Mouse (Mus musculus) naive thymus-derived CD4-positive, alpha-beta T cell, adult 2 months (primary cell): ENCODE results near the gene Zc3h12d.
A peak's percentile ranks its signal among the peaks of the same experiment; 100 is the strongest.
"Not testable (repeated sequence)": the region's sequence is repeated elsewhere in the genome, so short reads cannot be mapped to it uniquely, and the experiment has no call there.

ENCODE experiments used
- DNase-seq: peaks from one replicate; pipeline ENCODE4 v3.0.0-alpha.2; 2011; ENCODE audit warnings: low read depth

Gene Zc3h12d

DNA sequence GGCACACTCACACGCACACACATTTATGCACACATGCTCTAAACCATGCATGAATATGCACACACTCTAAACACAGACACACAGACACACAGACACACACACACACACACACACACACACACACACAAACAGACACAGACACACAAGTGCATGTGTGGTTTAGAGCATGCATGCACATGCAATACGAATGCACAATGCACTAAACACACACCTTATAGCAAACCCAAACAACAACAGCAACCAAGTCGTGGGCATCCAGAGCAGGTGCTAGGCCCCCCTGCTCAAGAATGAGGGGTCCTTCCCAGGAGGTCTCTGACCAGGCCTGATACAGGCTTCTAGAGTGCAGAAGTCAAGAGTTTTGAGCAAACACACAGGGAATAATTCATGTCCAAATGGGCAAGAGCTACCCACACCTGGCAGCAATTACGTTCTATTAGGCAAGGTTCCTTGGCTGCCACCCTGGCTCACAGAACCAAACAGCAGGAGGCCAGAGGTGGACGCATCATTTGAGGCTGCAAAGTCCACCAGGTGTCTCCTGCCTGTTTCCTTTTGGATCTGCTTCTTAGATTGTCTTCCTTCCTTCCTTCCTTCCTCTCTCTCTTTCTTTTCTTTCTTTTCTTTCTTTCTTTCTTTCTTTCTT, 39.2 kb downstream of the Zc3h12d start:
- no peak for DNase-seq

DNA sequence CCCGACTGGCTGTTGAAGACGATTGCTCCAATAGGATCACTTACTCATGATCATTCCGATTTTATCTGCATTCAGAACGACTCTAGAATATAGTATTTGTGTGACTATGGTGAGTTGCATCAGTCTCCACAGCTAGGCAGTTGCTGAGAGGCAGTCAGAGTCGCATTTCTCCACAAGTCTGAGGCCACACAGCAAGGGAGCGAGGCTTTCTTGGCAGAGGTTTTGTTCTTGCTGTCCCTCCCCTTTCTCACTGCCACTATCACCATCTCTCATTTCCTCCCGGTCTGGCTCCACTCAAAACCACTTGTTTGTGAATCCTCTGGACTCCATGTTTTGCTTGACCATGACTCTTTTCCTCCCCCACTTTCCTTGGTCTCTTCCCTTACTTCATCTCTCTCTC, 41.9 kb downstream of the Zc3h12d start:
- DNase-seq = no peak

DNA sequence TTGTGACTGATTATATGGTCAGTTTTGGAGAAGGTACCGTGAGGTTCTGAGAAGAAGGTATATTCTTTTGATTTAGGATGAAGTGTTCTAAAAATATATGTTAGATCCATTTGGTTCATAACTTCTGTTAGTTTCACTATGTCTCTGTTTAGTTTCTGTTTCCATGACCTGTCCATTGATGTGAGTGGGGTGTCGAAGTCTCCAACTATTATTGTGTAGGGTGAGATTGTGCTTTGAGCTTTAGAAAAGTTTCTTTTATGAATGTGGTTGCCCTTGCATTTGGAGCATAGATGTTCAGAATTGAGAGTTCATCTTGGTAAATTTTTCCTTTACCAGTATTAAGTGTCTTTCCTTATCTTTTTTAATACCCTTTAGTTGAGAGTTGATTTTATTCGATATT, 48.0 kb downstream of the Zc3h12d start:
- not testable (repeated sequence) for DNase-seq

DNA sequence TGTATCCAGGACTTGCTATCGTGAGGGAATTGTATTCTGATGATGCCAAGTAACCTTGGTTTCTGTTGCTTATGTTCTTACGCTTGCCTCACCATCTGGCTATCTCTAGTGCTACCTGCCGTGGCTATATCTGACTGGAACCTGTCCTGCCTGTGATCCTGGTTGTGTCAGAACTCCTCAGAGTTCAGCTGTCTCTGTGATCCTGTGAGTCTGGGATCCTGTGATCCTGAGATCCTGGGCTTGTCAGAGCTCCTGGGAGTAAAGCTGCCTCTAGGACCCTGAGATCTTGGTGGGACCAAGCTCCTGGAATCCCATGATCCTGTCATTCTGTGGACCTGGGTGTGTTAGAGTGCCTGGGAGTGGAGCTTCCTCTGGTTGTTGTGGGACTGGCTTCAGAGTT, 49.7 kb downstream of the Zc3h12d start:
- no peak for DNase-seq

DNA sequence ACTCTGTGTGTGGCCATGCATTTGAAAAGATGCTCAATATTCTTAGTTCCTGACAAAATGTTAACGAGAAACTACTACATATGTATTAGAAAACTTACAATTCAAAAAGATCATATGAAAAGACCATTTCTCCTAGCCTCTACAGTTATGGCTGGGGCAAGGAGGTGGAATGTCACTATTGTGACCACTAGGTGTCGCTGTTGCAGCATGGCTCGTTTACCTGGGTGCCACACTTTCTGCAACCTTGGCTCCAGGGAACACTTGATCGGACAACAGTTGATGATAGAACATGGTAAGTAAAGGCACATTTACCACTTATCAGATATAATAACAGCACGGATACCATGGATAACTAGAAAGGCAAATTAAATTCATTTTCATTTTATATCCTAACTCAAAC, 51.3 kb downstream of the Zc3h12d start:
- DNase-seq = peak; percentile 86

DNA sequence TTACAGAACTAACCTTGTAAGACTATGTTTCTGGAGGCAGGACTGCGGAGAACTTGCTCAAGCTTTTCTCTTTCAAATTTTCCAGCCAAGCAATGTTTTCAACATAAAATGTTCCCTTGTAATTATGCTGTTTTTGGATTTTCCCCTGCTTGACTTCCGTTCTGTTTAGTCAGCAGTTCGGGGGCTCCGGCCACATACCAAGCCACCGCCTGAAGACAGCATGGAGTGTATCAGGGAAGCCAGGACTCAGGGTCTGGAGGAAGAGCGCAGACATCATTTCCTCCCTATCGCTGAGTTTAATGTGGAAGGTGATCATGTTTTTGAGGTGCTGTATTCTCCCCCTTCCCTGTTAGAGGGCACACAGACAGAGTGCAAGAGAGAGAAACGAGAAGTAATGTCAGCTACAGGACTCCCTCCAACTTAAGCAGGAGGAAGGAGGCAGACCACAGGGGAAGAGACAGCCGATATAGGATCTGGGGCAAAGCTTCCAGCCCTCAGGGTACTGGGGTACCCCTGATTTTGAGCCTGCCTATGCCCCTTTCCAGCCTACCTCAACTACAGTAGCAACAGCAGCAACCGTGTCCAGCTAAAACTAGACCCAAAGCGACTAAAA, 56.1 kb downstream of the Zc3h12d start:
- DNase-seq = no peak

DNA sequence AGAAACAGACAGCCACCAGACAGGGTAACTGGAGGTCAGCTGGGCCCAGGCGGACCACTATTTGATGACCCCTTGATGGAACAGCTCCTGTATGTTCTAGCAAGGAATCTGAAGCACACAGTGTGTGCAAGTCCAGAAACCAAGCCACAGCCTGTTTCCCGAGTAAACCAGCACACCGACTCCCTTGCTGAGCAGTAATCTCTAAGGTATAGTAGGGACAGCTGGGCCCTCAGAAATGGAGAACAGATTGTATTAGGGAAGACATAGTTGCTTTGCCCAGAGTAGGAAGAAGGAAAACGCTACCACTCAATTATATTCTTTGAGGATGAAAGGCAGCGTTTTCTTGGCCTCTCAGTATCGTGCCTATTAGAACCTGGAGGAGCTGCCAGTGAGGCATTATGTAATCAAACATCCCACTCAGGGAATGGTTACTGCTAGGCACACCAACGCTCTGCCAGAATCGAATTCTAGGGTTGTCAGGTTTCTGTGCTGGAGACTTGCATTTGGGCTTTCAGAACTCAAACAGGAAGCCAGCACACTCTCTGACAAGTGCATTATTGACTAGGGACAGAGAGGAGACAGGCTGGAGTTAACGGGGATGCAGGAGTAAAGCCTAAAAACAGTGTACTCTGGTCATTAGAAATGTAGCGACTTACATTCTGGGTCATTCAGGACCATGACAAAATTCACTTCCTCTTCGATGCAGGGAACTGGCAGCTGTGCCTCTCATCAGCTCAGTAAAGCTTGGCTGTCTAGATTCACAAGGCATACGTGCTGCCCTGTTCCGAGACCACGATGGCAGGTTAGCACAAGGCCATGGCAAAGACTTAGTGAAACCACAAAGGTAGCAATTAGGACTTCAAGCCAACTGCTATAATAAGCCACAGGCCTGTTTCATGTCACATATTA, 68.7 kb downstream of the Zc3h12d start:
- no peak for DNase-seq

DNA sequence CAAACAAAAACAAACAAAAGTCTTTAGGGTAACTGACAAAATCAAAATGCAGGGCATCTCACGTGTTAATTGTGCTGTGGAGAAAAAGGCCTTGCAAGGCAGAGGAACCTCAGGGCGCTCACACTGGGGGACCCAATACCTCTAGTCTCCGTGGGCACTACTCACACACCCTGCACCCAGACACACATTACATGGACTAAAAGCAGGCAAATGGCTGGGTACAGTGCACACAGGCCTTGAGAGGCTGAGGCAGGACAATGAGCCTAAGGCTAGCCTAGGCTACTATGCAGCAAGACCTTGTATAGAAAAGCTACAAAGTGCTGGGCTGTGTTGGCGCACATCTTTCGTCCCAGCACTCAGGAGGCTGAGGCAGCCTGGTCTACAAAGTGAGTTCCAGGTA, 71.9 kb downstream of the Zc3h12d start:
- no peak for DNase-seq

DNA sequence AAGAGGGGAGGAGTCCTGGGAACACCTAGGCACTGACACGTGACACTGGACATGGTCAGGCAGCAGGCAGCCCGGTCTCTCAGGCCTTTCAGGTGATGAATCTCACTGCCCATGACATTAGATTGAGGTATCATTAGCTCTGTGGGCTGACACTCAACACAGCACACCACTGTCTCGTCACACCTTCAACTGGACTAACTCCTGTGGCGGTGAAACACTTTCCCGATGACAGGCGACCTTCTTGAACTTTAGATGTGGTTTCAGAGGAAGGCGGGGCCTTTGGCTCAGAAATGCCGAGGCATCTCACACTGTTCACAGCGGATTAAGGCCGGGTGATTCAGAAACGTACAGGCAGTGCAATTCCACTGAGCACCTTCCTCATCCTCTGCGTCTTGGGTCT, 74.9 kb downstream of the Zc3h12d start:
- no peak for DNase-seq

DNA sequence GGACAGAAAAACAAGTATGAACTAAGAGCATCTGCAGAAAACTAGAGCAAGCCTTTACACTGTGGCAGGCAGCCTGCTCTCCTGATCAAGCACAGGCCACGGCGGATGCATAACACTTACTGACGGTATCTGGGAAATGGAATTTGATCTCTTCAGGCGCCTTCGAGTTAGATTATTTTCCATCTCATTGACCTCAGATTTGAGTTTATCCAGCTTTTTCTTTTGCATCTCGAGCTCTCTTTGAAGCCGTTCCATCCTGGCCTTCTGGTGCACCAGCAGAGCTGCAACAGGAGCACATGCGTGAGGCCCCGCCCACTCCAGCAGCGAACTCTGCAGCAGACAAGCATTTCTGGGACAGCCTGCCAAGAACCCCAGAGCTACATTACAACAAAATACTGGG, 79.0 kb downstream of the Zc3h12d start:
- no peak for DNase-seq
